Mouse (Mus musculus): ENCODE results near the gene Fbxw2.
"Not testable (repeated sequence)": the region's sequence is repeated elsewhere in the genome, so short reads cannot be mapped to it uniquely, and the experiment has no call there.

Gene Fbxw2

GRCm38 (mm10) chr2:34773673-34774072 is 52.4 kb downstream of the Fbxw2 start:
- no peak for DNase-seq (ENCODE audit: low spot score in 2 of 2)

- peak in 1 of 2 experiments; percentile 65 for DNase-seq (ENCODE audit: low spot score in 2 of 2)
Observed at GRCm38 (mm10) chr2:34772252-34773235, 53.6 kb downstream of the Fbxw2 start.

GRCm38 (mm10) chr2:34771368-34772226 is 54.5 kb downstream of the Fbxw2 start, which contains the start of gene Hspa5:
Gene Hspa5 (plus strand): TSS chr2:34771970.
- DNase-seq (ENCODE audit: low spot score in 2 of 2), result peak; percentile 98

GRCm38 (mm10) chr2:34770951-34771350 is 55.2 kb downstream of the Fbxw2 start:
- DNase-seq (ENCODE audit: low spot score in 2 of 2), result no peak

- DNase-seq (ENCODE audit: low spot score in 2 of 2), result no peak
Observed at GRCm38 (mm10) chr2:34770049-34770448, 56.1 kb downstream of the Fbxw2 start.

- no peak for DNase-seq (ENCODE audit: low spot score in 2 of 2)
Observed at GRCm38 (mm10) chr2:34764801-34765200, 61.3 kb downstream of the Fbxw2 start.

GRCm38 (mm10) chr2:34762872-34763271 is 63.2 kb downstream of the Fbxw2 start:
- DNase-seq (ENCODE audit: low spot score in 2 of 2), result no peak

GRCm38 (mm10) chr2:34762174-34762573 is 63.9 kb downstream of the Fbxw2 start:
- no peak for DNase-seq (ENCODE audit: low spot score in 2 of 2)

GRCm38 (mm10) chr2:34761272-34761671 is 64.8 kb downstream of the Fbxw2 start:
- DNase-seq (ENCODE audit: low spot score in 2 of 2), result not testable (repeated sequence)

- no peak for DNase-seq (ENCODE audit: low spot score in 2 of 2)
Observed at GRCm38 (mm10) chr2:34757341-34757740, 68.8 kb downstream of the Fbxw2 start.

- DNase-seq (ENCODE audit: low spot score in 2 of 2), result peak in 1 of 2 experiments; percentile 35
Observed at GRCm38 (mm10) chr2:34754551-34755358, 71.4 kb downstream of the Fbxw2 start, which contains the start of gene Gapvd1. Gene Gapvd1 (minus strand): TSS chr2:34755232.

Measured in spleen, postnatal 4 days (tissue).